Mouse (Mus musculus): ENCODE data around the gene Csrp3. TPM values are rescaled to one million over a fixed set of nuclear protein-coding genes. Genes with fewer than 3 reads are reported as not detected.

Gene Csrp3
- total and polyA plus RNA-seq, 3 experiments, result 1.7 to 2.3 TPM; not detected in 1

GRCm38 (mm10) chr7:48867576-48867975, 19.7 kb upstream of the Csrp3 start:
- Histone ChIP-seq H3K27ac (ENCODE audit: insufficient read depth, low read depth) (no peak overlapping the region), H3K9me3 (replicated peaks; ENCODE audit: low read length) (no peaks in the 10 kb centered on the region), H3K79me2 (replicated peaks; ENCODE audit: control insufficient read depth, extremely low read depth, insufficient read depth, poor library complexity, severe bottlenecking) (no peaks in the 10 kb centered on the region), H3K4me3 (replicated peaks in 1 of 3; ENCODE audit: low read depth in 2 of 3, low read length in 2 of 3, poor library complexity in 1 of 3) (no peak overlapping the region), H3K27me3 (replicated peaks) (no peaks in the 10 kb centered on the region), H3K36me3 (replicated peaks in 1 of 2; ENCODE audit: control insufficient read depth in 1 of 2, insufficient read depth in 1 of 2, low read length in 1 of 2) (peaks cover 49 to 85% of the 10 kb centered on the region in 2 experiments), H3K4me1 (ENCODE audit: control insufficient read depth in 1 of 2, insufficient read depth in 2 of 2) (peaks cover 0 to 13% of the 10 kb centered on the region in 2 experiments; a peak in 1 of 4 replicates), H3K9ac (ENCODE audit: insufficient read depth, low read depth) (no peak overlapping the region), H3K4me2 (ENCODE audit: insufficient read depth, low read depth, poor library complexity, severe bottlenecking) (no peak overlapping the region)
- TF ChIP-seq POLR2AphosphoS2 (IDR thresholded peaks at IDR 0.05; ENCODE audit: low read depth, low read length) (no peak), BHLHE40 (IDR thresholded peaks at IDR 0.05; ENCODE audit: low read depth, low read length) (no peak), PAX5 (IDR thresholded peaks at IDR 0.05; ENCODE audit: low read length) (no peak)
- dilution Hi-C loops (cut with MboI; ENCODE audit: extremely low pct_ligation_motif_present, extremely low pct_unique_long_range_greater_than_20kb, low sequenced_read_pairs), result no loop called here
- DNase-seq (ENCODE audit: extremely low read depth), result no peak
- in situ Hi-C loops (cut with MboI; ENCODE audit: low pct_ligation_motif_present, low pct_unique_long_range_greater_than_20kb, low sequenced_read_pairs), result no loop called here

DNA sequence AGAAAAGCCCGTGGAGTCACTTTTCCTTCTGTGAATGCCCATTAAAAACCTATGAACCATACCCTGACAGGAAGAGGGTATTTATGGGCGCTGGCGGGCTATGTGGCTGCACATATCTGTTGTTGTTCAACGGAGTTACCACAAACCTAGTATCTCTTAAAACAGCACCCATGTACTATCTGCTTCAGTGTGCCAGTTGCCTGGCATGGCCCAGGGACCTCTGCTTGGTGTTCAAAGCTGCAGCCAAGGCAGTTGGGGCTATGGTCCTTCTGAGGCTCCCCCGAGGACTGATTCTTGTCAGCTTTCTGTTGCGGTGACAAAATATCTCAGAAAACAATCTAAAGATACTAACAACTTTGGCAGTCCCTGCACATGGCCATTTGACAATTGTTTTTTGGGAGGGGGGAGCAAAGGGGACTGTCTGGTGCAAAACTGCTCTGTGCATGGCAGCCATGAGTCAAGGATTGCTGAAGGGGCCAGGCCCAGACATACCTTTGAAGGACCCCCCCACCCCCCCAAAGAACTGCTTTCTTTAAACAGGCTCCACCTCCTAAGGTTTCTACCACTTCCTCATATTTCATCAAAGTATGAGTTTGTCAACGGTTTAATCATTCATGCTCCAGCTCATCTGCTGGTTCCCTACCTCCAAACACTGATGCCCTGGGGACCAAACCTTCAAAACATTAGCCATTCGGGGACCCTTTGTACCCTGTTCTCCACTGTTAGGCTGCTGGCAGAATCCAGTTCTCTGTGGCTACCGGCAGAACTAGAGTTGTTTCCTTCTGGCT, 17.0 kb upstream of the Csrp3 start:
- dilution Hi-C loops (cut with MboI; ENCODE audit: extremely low pct_ligation_motif_present, extremely low pct_unique_long_range_greater_than_20kb, low sequenced_read_pairs), result no loop called here
- H3K79me2 ChIP-seq (replicated peaks; ENCODE audit: control insufficient read depth, extremely low read depth, insufficient read depth, poor library complexity, severe bottlenecking), result no peaks in the 10 kb centered on the region
- H3K9ac ChIP-seq (ENCODE audit: insufficient read depth, low read depth), result no peak overlapping the region
- no peak overlapping the region for H3K4me3 ChIP-seq (replicated peaks in 1 of 3; ENCODE audit: low read depth in 2 of 3, low read length in 2 of 3, poor library complexity in 1 of 3)
- no peak overlapping the region for H3K27ac ChIP-seq (ENCODE audit: insufficient read depth, low read depth)
- no peaks in the 10 kb centered on the region for H3K9me3 ChIP-seq (replicated peaks; ENCODE audit: low read length)
- in situ Hi-C loops (cut with MboI; ENCODE audit: low pct_ligation_motif_present, low pct_unique_long_range_greater_than_20kb, low sequenced_read_pairs), result no loop called here
- peaks cover 22 to 58% of the 10 kb centered on the region in 2 experiments for H3K36me3 ChIP-seq (replicated peaks in 1 of 2; ENCODE audit: control insufficient read depth in 1 of 2, insufficient read depth in 1 of 2, low read length in 1 of 2)
- peak; percentile 37 for DNase-seq (ENCODE audit: extremely low read depth)
- no peak overlapping the region for H3K4me2 ChIP-seq (ENCODE audit: insufficient read depth, low read depth, poor library complexity, severe bottlenecking)
- peaks cover 0 to 13% of the 10 kb centered on the region in 2 experiments; a peak in 1 of 4 replicates for H3K4me1 ChIP-seq (ENCODE audit: control insufficient read depth in 1 of 2, insufficient read depth in 2 of 2)
- TF ChIP-seq ZMIZ1 (IDR thresholded peaks at IDR 0.05; ENCODE audit: low read depth, low read length), result no peak
- TF ChIP-seq MXI1 (IDR thresholded peaks at IDR 0.05; ENCODE audit: low read depth, low read length), result no peak
- TF ChIP-seq MAZ (IDR thresholded peaks at IDR 0.05; ENCODE audit: low read depth, low read length), result no peak
- TF ChIP-seq UBTF (IDR thresholded peaks at IDR 0.05; ENCODE audit: low read depth, low read length), result no peak
- no peak for TF ChIP-seq PAX5 (IDR thresholded peaks at IDR 0.05; ENCODE audit: low read length)
- TF ChIP-seq EP300 (IDR thresholded peaks at IDR 0.05; ENCODE audit: low read length), result no peak
- no peak for TF ChIP-seq JUN (IDR thresholded peaks at IDR 0.05; ENCODE audit: insufficient read depth, low read depth, low read length)
- no peak for TF ChIP-seq MAX (IDR thresholded peaks at IDR 0.05; ENCODE audit: low read length)
- no peak for TF ChIP-seq RAD21 (IDR thresholded peaks at IDR 0.05; ENCODE audit: low read depth, low read length)
- no peak for TF ChIP-seq ZKSCAN1 (IDR thresholded peaks at IDR 0.05; ENCODE audit: borderline replicate concordance, low read depth, low read length)
- no peak for TF ChIP-seq SIN3A (IDR thresholded peaks at IDR 0.05; ENCODE audit: low read length)
- no peak for TF ChIP-seq POLR2A (IDR thresholded peaks at IDR 0.05; ENCODE audit: low read depth, low read length)
- no peaks in the 10 kb centered on the region for H3K27me3 ChIP-seq (replicated peaks)

All from CH12.LX (cell line).